Mouse (Mus musculus): ENCODE data around the gene 4931400O07Rik. TPM values are rescaled to one million over a fixed set of nuclear protein-coding genes. Genes with fewer than 3 reads are reported as not detected.

The 4931400O07Rik gene
- not detected for polyA plus RNA-seq (2015; fragmentation: Illumina TruSeq; extraction: RNeasy Lipid Tissue Mini Kit (QIAGEN cat#74804); ENCODE audit: insufficient read depth, low replicate concordance)

DNA sequence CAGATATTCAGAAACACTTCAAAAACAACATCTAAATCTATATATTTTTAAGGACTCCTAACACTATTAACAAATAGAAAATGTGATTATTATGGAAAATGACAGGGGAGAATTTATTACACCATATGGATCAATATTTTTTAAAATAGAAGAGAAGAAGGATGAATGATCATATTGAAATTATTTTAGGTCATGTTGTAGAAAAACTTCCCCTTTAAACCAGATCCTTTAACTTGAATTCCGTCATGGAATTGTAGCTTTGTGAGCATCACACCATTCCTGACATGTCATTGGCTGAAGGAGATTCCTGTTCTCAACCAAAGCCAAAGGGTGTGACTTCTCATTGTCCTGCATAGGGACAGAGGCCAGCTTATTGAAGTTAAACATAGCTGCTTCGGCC, at the start of gene 4931400O07Rik:
TSS of gene 4931400O07Rik (plus strand) at position 301 of the 400 bp plus-strand sequence.

Other genes starting within 250 kb of the 4931400O07Rik start
- gene 4933402E13Rik, start 184.5 kb upstream of the 4931400O07Rik start, polyA plus RNA-seq (2015; fragmentation: Illumina TruSeq; extraction: RNeasy Lipid Tissue Mini Kit (QIAGEN cat#74804); ENCODE audit: insufficient read depth, low replicate concordance): not detected

All from spleen, adult 10 weeks (tissue).